Mouse (Mus musculus): ENCODE results near the gene 6430628N08Rik. TPM values are rescaled to one million over a fixed set of nuclear protein-coding genes. Genes with fewer than 3 reads are reported as not detected.
A peak's percentile ranks its signal among the peaks of the same experiment; 100 is the strongest.

6430628N08Rik gene
- not detected for total RNA-seq (2021)

GRCm38 (mm10) chr4:115890553-115890952, at the start of gene 6430628N08Rik:
Gene 6430628N08Rik (plus strand): TSS chr4:115890665.
- no peak for DNase-seq
- intact Hi-C loops (cut with DNase I): no loop called here

GRCm38 (mm10) chr4:115840842-115841241, 49.6 kb upstream of the 6430628N08Rik start:
- DNase-seq: no peak
- intact Hi-C loops (cut with DNase I): no loop called here

- intact Hi-C loops (cut with DNase I): no loop called here
- peak; percentile 32 to 40 for DNase-seq
Measured at GRCm38 (mm10) chr4:115846656-115847055, 43.8 kb upstream of the 6430628N08Rik start.

- intact Hi-C loops (cut with DNase I): no loop called here
- DNase-seq: peak in 1 of 2 experiments; percentile 23
Measured at GRCm38 (mm10) chr4:115847377-115847776, 43.1 kb upstream of the 6430628N08Rik start.

- intact Hi-C loops (cut with DNase I): no loop called here
- no peak for DNase-seq
Measured at GRCm38 (mm10) chr4:115848083-115848482, 42.4 kb upstream of the 6430628N08Rik start.

GRCm38 (mm10) chr4:115848990-115849677, 41.3 kb upstream of the 6430628N08Rik start:
- intact Hi-C loops (cut with DNase I): no loop called here
- DNase-seq: no peak

- no peak for DNase-seq
- intact Hi-C loops (cut with DNase I): no loop called here
Measured at GRCm38 (mm10) chr4:115850111-115850510, 40.4 kb upstream of the 6430628N08Rik start.

GRCm38 (mm10) chr4:115850631-115851030, 39.8 kb upstream of the 6430628N08Rik start:
- DNase-seq: no peak
- intact Hi-C loops (cut with DNase I): no loop called here

GRCm38 (mm10) chr4:115851569-115851968, 38.9 kb upstream of the 6430628N08Rik start:
- intact Hi-C loops (cut with DNase I): no loop called here
- DNase-seq: no peak

- DNase-seq: no peak
- intact Hi-C loops (cut with DNase I): no loop called here
Measured at GRCm38 (mm10) chr4:115855100-115855499, 35.4 kb upstream of the 6430628N08Rik start.

GRCm38 (mm10) chr4:115855609-115856008, 34.9 kb upstream of the 6430628N08Rik start:
- DNase-seq: no peak
- intact Hi-C loops (cut with DNase I): no loop called here

GRCm38 (mm10) chr4:115856282-115856681, 34.2 kb upstream of the 6430628N08Rik start:
- intact Hi-C loops (cut with DNase I): no loop called here
- no peak for DNase-seq

GRCm38 (mm10) chr4:115857293-115857883, 33.1 kb upstream of the 6430628N08Rik start:
- intact Hi-C loops (cut with DNase I): no loop called here

GRCm38 (mm10) chr4:115863352-115863751, 27.1 kb upstream of the 6430628N08Rik start:
- DNase-seq: no peak
- intact Hi-C loops (cut with DNase I): no loop called here

More at GRCm38 (mm10) chr4:115857293-115857883, 33.1 kb upstream of the 6430628N08Rik start:
- DNase-seq: no peak

- intact Hi-C loops (cut with DNase I): no loop called here
- no peak for DNase-seq
Measured at GRCm38 (mm10) chr4:115863880-115864279, 26.6 kb upstream of the 6430628N08Rik start.

GRCm38 (mm10) chr4:115869512-115870210, 20.8 kb upstream of the 6430628N08Rik start:
- DNase-seq: no peak
- intact Hi-C loops (cut with DNase I): no loop called here

- intact Hi-C loops (cut with DNase I): no loop called here
- DNase-seq: no peak
Measured at GRCm38 (mm10) chr4:115873231-115873630, 17.2 kb upstream of the 6430628N08Rik start.

- no peak for DNase-seq
- intact Hi-C loops (cut with DNase I): no loop called here
Measured at GRCm38 (mm10) chr4:115878216-115878678, 12.2 kb upstream of the 6430628N08Rik start.

- intact Hi-C loops (cut with DNase I): no loop called here
- no peak for DNase-seq
Measured at GRCm38 (mm10) chr4:115878828-115879227, 11.6 kb upstream of the 6430628N08Rik start.

- no peak for DNase-seq
- intact Hi-C loops (cut with DNase I): no loop called here
Measured at GRCm38 (mm10) chr4:115881183-115881582, 9.3 kb upstream of the 6430628N08Rik start.

- no peak for DNase-seq
- intact Hi-C loops (cut with DNase I): no loop called here
Measured at GRCm38 (mm10) chr4:115882195-115882594, 8.3 kb upstream of the 6430628N08Rik start.

GRCm38 (mm10) chr4:115884022-115884421, 6.4 kb upstream of the 6430628N08Rik start, which contains the start of gene Kncn:
Gene Kncn (plus strand): TSS chr4:115884400.
- intact Hi-C loops (cut with DNase I): no loop called here
- DNase-seq: no peak
